Mouse (Mus musculus): Measurements from ENCODE around the gene Gdi2. TPM values are rescaled to one million over a fixed set of nuclear protein-coding genes. Genes with fewer than 3 reads are reported as not detected.

The Gdi2 gene
- polyA plus RNA-seq, 1 experiment: 234 TPM

GRCm38 (mm10) chr13:3538969-3539562 is 1.2 kb downstream of the Gdi2 start:
- H3K4me2 ChIP-seq (ENCODE audit: low read depth): peak overlapping the region; percentile 76
- no peaks in the 10 kb centered on the region for H3K27me3 ChIP-seq (ENCODE audit: control insufficient read depth, insufficient read depth, insufficient read length)
- H3K79me2 ChIP-seq (ENCODE audit: control insufficient read depth, insufficient read depth): peaks cover 54% of the 10 kb centered on the region
- H3K36me3 ChIP-seq (ENCODE audit: control insufficient read depth, insufficient read depth): no peaks in the 10 kb centered on the region
- peak overlapping the region; percentile 74 for H3K4me3 ChIP-seq
- TF ChIP-seq USF1 (IDR thresholded peaks at IDR 0.05; ENCODE audit: low read depth) (no peak), CEBPB (IDR thresholded peaks at IDR 0.05; ENCODE audit: insufficient read depth, poor library complexity, severe bottlenecking) (no peak), TCF3 (IDR thresholded peaks at IDR 0.05; ENCODE audit: insufficient read length, low read depth) (no peak), POLR2A (IDR thresholded peaks at IDR 0.05; ENCODE audit: insufficient read length, low read depth) (no peak), MAX (IDR thresholded peaks at IDR 0.05; ENCODE audit: low read depth) (no peak), SRF (IDR thresholded peaks at IDR 0.05; ENCODE audit: control insufficient read depth, insufficient read length, low read depth) (no peak), REST (IDR thresholded peaks at IDR 0.05; ENCODE audit: insufficient read depth, insufficient read length) (no peak), MYOD1 (IDR thresholded peaks at IDR 0.05; ENCODE audit: control insufficient read depth in 1 of 3, insufficient read length in 2 of 3, low read depth in 2 of 3) (no peak), E2F4 (IDR thresholded peaks at IDR 0.05; ENCODE audit: insufficient read depth) (no peak), TCF12 (IDR thresholded peaks at IDR 0.05; ENCODE audit: insufficient read depth, poor library complexity, severe bottlenecking) (no peak)
- peak overlapping the region; percentile 88 for H3ac ChIP-seq (ENCODE audit: control insufficient read depth, insufficient read length)

GRCm38 (mm10) chr13:3540166-3540565 is 2.3 kb downstream of the Gdi2 start:
- peaks cover 65% of the 10 kb centered on the region for H3K79me2 ChIP-seq (ENCODE audit: control insufficient read depth, insufficient read depth)
- TF ChIP-seq REST (IDR thresholded peaks at IDR 0.05; ENCODE audit: insufficient read depth, insufficient read length) (no peak), MYOD1 (IDR thresholded peaks at IDR 0.05; ENCODE audit: control insufficient read depth in 1 of 3, insufficient read length in 2 of 3, low read depth in 2 of 3) (no peak), USF1 (IDR thresholded peaks at IDR 0.05; ENCODE audit: low read depth) (no peak), TCF12 (IDR thresholded peaks at IDR 0.05; ENCODE audit: insufficient read depth, poor library complexity, severe bottlenecking) (no peak), POLR2A (IDR thresholded peaks at IDR 0.05; ENCODE audit: insufficient read length, low read depth) (no peak)

GRCm38 (mm10) chr13:3541159-3541782 is 3.4 kb downstream of the Gdi2 start:
- no peaks in the 10 kb centered on the region for H3K27me3 ChIP-seq (ENCODE audit: control insufficient read depth, insufficient read depth, insufficient read length)
- peaks cover 76% of the 10 kb centered on the region for H3K79me2 ChIP-seq (ENCODE audit: control insufficient read depth, insufficient read depth)
- TF ChIP-seq MAX (IDR thresholded peaks at IDR 0.05; ENCODE audit: low read depth) (no peak), POLR2AphosphoS2 (IDR thresholded peaks at IDR 0.05; ENCODE audit: insufficient read length, low read depth) (no peak), MYOG (IDR thresholded peaks at IDR 0.05; ENCODE audit: control insufficient read depth in 1 of 3, insufficient read depth in 1 of 3, insufficient read length in 2 of 3, low read depth in 2 of 3) (no peak), TCF3 (IDR thresholded peaks at IDR 0.05; ENCODE audit: insufficient read length, low read depth) (no peak), CEBPB (IDR thresholded peaks at IDR 0.05; ENCODE audit: insufficient read depth, poor library complexity, severe bottlenecking) (no peak), REST (IDR thresholded peaks at IDR 0.05; ENCODE audit: insufficient read depth, insufficient read length) (no peak), TCF12 (IDR thresholded peaks at IDR 0.05; ENCODE audit: insufficient read depth, poor library complexity, severe bottlenecking) (no peak)
- no peaks in the 10 kb centered on the region for H3K36me3 ChIP-seq (ENCODE audit: control insufficient read depth, insufficient read depth)
- H3K4me3 ChIP-seq: no peak overlapping the region
- H3ac ChIP-seq (ENCODE audit: control insufficient read depth, insufficient read length): no peak overlapping the region
- H3K4me2 ChIP-seq (ENCODE audit: low read depth): peak overlapping the region; percentile 48

More at GRCm38 (mm10) chr13:3540166-3540565, 2.3 kb downstream of the Gdi2 start:
- no peak overlapping the region for H3ac ChIP-seq (ENCODE audit: control insufficient read depth, insufficient read length)
- peak overlapping the region; percentile 76 for H3K4me2 ChIP-seq (ENCODE audit: low read depth)
- H3K27me3 ChIP-seq (ENCODE audit: control insufficient read depth, insufficient read depth, insufficient read length): no peaks in the 10 kb centered on the region
- peak overlapping the region; percentile 74 for H3K4me3 ChIP-seq
- H3K36me3 ChIP-seq (ENCODE audit: control insufficient read depth, insufficient read depth): no peaks in the 10 kb centered on the region

- Histone ChIP-seq H3ac (ENCODE audit: control insufficient read depth, insufficient read length) (no peak overlapping the region), H3K79me2 (ENCODE audit: control insufficient read depth, insufficient read depth) (peaks cover 99% of the 10 kb centered on the region), H3K4me2 (ENCODE audit: low read depth) (peak overlapping the region; percentile 47), H3K4me3 (no peak overlapping the region), H3K27me3 (ENCODE audit: control insufficient read depth, insufficient read depth, insufficient read length) (no peaks in the 10 kb centered on the region), H3K36me3 (ENCODE audit: control insufficient read depth, insufficient read depth) (peaks cover 7% of the 10 kb centered on the region)
- TF ChIP-seq REST (IDR thresholded peaks at IDR 0.05; ENCODE audit: insufficient read depth, insufficient read length) (no peak), POLR2A (IDR thresholded peaks at IDR 0.05; ENCODE audit: insufficient read length, low read depth) (no peak), E2F4 (IDR thresholded peaks at IDR 0.05; ENCODE audit: insufficient read depth) (no peak), CEBPB (IDR thresholded peaks at IDR 0.05; ENCODE audit: insufficient read depth, poor library complexity, severe bottlenecking) (no peak), TCF3 (IDR thresholded peaks at IDR 0.05; ENCODE audit: insufficient read length, low read depth) (no peak), MAX (IDR thresholded peaks at IDR 0.05; ENCODE audit: low read depth) (no peak), TCF12 (IDR thresholded peaks at IDR 0.05; ENCODE audit: insufficient read depth, poor library complexity, severe bottlenecking) (no peak), MYOD1 (IDR thresholded peaks at IDR 0.05; ENCODE audit: control insufficient read depth in 1 of 3, insufficient read length in 2 of 3, low read depth in 2 of 3) (no peak), MYOG (IDR thresholded peaks at IDR 0.05; ENCODE audit: control insufficient read depth in 1 of 3, insufficient read depth in 1 of 3, insufficient read length in 2 of 3, low read depth in 2 of 3) (no peak), SRF (IDR thresholded peaks at IDR 0.05; ENCODE audit: control insufficient read depth, insufficient read length, low read depth) (no peak), USF1 (IDR thresholded peaks at IDR 0.05; ENCODE audit: low read depth) (no peak), POLR2AphosphoS2 (IDR thresholded peaks at IDR 0.05; ENCODE audit: insufficient read length, low read depth) (no peak)
These were observed 6.4 kb downstream of the Gdi2 start for GRCm38 (mm10) chr13:3544077-3544874.

All from myocyte (in vitro differentiated cells).